Mouse (Mus musculus) adrenal gland, postnatal 25 days (tissue): ENCODE results near the gene Coro1a. TPM values are rescaled to one million over a fixed set of nuclear protein-coding genes. Genes with fewer than 3 reads are reported as not detected.
"Not testable (repeated sequence)": the region's sequence is repeated elsewhere in the genome, so short reads cannot be mapped to it uniquely, and the experiment has no call there.

Experiments used
- DNase-seq: peaks from one replicate; pipeline ENCODE4 v3.0.0; 2021; ENCODE audit warnings: mixed read lengths
- long read RNA-seq: library from polyadenylated mRNA; stranded (forward); transcript quantifications from one replicate; pipeline ENCODE4 v2.0.0, GENCODE M21; 2021
- total RNA-seq: library from RNA; stranded (reverse); gene quantifications from 2 replicates; pipeline ENCODE4 v1.2.3, GENCODE M21; 2021

Coro1a gene
- 3.5 and 8.0 TPM in 2 replicates for total RNA-seq
- long read RNA-seq, transcript Coro1a-201 (11 exons, 1,660 nt): major isoform, 7 of 9 reads
- long read RNA-seq, partial matches to known transcripts: 1 of 9 reads
- long read RNA-seq, other reads (novel, unspliced or antisense): 0 of 9 reads

- no peak for DNase-seq
Observed at GRCm38 (mm10) chr7:126707442-126708174, at the start of gene Coro1a. TSS of gene Coro1a (minus strand) at chr7:126707787.

GRCm38 (mm10) chr7:126754866-126755265 lies 47.3 kb upstream of the Coro1a start:
- DNase-seq: peak; percentile 73

- no peak for DNase-seq
Observed at GRCm38 (mm10) chr7:126749582-126750343, 42.2 kb upstream of the Coro1a start.

- DNase-seq: no peak
Observed at GRCm38 (mm10) chr7:126748824-126749223, 41.2 kb upstream of the Coro1a start.

DNA sequence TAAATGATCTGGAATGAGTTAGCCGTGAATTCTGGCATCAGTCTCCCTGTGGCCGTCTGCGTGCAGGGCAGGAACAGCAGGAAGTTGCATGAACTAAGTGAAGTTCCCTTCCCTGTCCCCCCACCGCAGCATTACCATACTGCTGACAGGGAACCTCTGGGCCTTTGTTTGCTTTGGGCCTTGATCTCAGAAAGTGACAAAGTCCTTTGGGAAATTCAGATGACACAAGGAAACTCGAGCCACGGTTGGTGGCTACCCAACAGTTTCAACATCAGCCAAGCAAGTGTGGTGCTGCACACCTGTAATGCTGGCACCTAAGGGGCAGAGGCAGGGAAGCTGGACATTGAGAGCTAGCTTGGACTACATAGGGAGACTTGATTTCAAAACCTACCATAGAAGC lies 39.2 kb upstream of the Coro1a start:
- no peak for DNase-seq

GRCm38 (mm10) chr7:126746066-126746465 lies 38.5 kb upstream of the Coro1a start:
- no peak for DNase-seq

- DNase-seq: no peak
Observed at GRCm38 (mm10) chr7:126741964-126742482, 34.4 kb upstream of the Coro1a start.

DNA sequence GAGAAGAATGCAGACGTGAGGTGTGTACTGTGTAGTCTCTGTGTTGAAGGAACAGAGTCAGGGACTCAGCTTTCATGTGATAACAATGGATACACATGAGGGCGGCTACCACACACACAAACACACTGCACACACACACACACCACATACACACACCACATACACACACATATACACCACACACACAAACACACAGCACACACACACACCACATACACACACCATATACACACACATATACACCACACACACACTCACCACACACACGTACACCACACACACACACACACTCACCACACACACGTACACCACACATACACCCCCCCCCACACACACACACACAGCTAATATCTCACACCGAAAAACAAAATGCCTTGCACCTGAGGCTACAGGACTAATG lies 33.9 kb upstream of the Coro1a start:
- no peak for DNase-seq

DNA sequence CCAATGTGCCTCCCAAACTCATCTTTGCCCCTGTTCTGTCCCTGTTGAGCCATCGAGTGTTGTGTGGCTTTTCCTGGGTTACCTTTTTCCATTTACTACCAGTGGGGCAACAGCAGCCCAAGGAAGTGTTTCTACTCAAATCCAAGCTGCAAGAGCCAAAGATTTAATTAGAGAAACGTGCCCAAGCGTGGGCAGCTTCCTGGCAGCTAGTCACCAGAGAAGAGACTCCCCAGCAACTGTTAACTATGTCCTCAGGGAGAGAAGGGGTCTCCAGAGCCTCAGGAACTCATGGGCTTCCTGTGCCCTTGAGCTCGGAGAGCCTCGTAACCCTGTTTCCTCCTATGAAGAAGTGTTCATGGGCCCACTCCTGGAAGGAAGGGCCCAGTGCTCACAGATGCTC lies 33.4 kb upstream of the Coro1a start:
- DNase-seq: no peak

DNA sequence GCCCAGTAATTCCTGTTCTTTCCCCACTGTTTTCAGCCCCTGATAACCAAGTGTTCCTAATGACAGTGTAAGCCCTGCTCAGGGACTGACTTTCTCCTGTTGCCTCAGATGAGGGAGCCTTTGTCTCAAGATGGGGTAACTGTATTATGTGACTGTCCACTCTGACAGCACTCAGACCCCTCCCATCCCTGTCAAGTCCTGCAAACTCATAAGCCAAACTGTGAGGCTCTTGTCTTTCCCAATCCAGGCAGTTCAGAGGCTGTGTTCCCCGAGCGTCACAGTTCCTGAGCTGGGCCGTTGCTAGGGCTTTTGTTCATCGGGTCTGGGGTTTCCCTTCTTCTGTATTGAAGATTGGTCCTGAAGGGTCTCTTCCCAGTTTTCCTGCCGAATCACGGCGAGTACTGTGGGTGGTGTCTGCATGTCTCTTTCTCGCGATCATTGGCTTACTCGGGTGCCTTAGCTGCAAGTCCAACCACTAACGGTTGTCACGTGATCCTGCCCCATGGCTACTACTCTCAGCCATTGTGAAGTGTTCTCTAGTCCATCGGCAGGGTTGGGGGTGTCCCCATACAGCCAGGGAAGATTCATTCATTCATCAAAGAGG lies 32.6 kb upstream of the Coro1a start:
- DNase-seq: no peak

- no peak for DNase-seq
Observed at GRCm38 (mm10) chr7:126739551-126739950, 32.0 kb upstream of the Coro1a start.

DNA sequence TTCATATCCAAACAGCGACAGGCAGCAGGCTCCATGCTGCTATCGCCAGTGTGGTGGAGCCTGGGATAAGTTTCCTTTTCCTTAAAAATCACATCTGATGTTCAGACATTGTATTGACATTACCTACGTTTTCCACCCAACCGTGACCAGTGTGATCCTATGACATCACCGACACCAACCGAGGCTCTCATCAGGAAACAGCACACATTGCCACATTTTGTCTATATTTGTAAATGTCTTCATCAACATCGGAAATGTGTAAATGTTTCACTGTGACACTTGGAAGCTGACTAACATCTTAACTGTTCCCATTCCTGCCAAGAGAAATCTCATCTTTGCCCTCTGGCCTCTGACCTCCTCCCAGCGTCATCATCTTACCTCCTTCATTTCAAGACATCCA lies 28.5 kb upstream of the Coro1a start:
- DNase-seq: no peak

GRCm38 (mm10) chr7:126730256-126730789 lies 22.7 kb upstream of the Coro1a start:
- DNase-seq: not testable (repeated sequence)

GRCm38 (mm10) chr7:126725667-126726066 lies 18.1 kb upstream of the Coro1a start:
- DNase-seq: no peak

DNA sequence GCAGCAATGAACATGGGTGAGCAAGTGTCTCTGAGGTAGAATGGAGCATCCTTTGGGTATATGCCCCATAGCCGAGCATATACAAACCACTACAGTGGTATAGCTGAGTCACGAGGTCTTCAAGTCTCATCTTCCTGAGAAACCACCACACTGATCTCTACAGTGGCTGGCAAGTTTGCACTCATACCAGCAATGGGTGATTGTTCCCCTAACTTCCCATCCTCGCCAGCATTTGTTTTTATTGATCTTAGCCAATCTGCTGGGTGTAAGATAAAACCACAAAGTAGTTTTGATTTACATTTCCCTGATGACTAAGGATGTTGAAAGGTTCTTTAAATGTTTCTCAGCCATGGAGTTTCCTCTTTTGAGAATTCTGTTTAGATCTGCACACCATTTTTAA lies 17.5 kb upstream of the Coro1a start:
- no peak for DNase-seq

DNA sequence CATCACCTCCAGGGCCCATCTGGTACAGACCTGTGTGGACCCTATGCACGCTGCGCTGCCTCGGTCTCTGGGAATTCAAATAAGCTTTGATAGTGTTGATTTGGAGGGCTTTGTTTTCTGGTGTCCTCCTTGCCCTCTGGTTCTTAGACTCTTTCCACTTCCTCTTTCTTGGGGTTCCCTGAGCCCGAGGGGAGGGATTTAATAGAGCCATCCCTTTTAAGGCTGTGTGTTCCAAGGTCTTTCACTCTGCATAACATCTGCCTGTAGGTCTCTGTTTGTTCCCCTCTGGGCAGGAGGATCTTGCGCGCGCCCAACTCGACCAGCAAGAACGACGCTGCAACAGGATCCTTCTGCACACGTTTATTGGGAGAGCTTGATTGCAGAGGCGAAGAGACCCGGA lies 14.0 kb upstream of the Coro1a start:
- DNase-seq: no peak

DNA sequence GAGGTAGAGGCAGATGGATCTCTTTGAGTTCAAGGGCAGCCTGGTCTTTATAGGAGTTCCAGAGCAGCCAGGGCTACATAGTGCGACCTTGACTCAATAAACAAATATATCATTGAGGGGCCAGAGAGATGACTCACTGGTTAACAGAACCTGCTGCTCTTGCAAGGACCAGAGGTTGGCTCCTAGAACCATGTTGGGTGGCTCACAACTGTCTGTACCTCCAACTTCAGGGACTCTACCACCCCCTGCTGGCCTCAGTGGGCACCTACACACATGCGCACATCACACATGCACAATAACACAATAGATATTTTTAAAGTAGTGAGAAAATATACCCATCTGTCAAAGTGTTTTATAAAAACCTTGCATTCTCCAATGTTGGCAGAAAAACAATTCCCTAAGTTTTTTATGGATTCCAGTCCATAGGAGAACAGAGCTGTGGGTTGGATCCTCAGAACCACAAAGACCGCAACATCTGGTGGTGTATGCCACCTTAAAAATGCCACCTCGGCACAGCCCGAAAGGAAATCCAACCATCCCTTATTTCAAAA lies 11.3 kb upstream of the Coro1a start:
- no peak for DNase-seq

- DNase-seq: no peak
Observed at GRCm38 (mm10) chr7:126717566-126717965, 10.0 kb upstream of the Coro1a start.

DNA sequence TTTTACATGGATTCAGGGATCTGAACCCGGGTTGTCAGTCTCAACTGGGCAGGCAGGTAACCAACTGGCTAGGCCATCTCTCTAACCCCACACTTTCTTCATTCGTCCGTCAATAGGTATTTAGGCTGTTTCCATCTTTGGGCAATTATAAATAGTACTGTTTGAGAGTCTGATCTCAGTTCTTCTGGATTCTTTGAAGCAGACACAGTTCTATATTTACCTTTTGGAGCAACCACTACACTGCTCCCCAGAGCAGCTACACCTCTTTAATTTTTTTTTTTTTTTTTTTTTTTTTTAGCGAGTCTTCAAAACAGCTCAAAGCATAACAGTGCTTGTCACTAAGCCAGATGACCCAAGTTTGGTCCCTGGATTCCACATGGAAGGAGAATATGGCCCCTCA lies 8.1 kb upstream of the Coro1a start:
- DNase-seq: no peak

GRCm38 (mm10) chr7:126711910-126712309 lies 4.3 kb upstream of the Coro1a start:
- no peak for DNase-seq

DNA sequence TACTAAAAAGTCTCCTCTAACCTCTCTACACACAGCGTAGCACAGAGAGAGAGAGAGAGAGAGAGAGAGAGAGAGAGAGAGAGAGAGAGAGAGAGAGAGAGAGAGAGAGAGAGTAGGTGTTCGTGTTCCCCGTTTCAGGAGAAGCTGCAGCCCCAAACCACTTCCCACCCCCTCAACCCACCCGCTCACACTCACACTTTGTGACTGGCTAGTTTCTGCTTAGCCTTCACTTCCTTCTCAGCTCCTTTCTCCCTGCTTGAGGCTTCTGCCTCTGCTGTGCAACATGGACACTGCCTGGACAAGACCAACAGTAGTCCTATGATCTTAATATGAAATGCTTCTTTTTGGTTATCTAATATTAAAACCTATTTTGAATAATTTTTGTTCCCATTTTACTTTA lies 2.7 kb upstream of the Coro1a start:
- DNase-seq: no peak
